Mouse (Mus musculus) G1E (cell line): ENCODE results near the gene Tmem233. TPM values are rescaled to one million over a fixed set of nuclear protein-coding genes. Genes with fewer than 3 reads are reported as not detected.

Experiments
- ATAC-seq: 2 replicates; pipeline ENCODE4 v1.8.0; 2016; ENCODE audit warnings: mild to moderate bottlenecking; ENCODE audit not compliant: insufficient number of reproducible peaks, poor library complexity, low FRiP score, severe bottlenecking; ENCODE audit errors: extremely low read depth
- DNase-seq: peaks from one replicate; pipeline ENCODE4 v3.0.0; 2012; ENCODE audit warnings: low spot score
- H3K27me3 ChIP-seq: 2 replicates; pipeline ENCODE4 v1.6.1; 2012; ENCODE audit warnings: mild to moderate bottlenecking, low read length, inconsistent platforms; ENCODE audit not compliant: insufficient read depth
- H3K36me3 ChIP-seq: replicated peaks from 2 replicates; pipeline ENCODE3; 2012; ENCODE audit warnings: mild to moderate bottlenecking, inconsistent platforms
- H3K4me1 ChIP-seq: 2 replicates; pipeline ENCODE4 v1.6.1; 2012; ENCODE audit warnings: low read depth, low read length, inconsistent platforms, mixed read lengths; ENCODE audit not compliant: insufficient read depth
- H3K4me3 ChIP-seq: 2 replicates; pipeline ENCODE4 v1.5.1; 2012; ENCODE audit warnings: low read depth, mild to moderate bottlenecking, inconsistent platforms, low read length, moderate library complexity, mixed read lengths
- H3K9me3 ChIP-seq: replicated peaks from 2 replicates; pipeline ENCODE4 v1.6.1; 2012; ENCODE audit warnings: inconsistent platforms
- CTCF ChIP-seq: IDR thresholded peaks from 2 replicates; pipeline ENCODE4 v1.5.1; 2012; ENCODE audit warnings: low read depth, low read length, inconsistent platforms, mixed read lengths
- GATA1 ChIP-seq: IDR thresholded peaks from 2 replicates; pipeline ENCODE4 v1.6.1; 2012; ENCODE audit warnings: borderline replicate concordance, low read length, inconsistent platforms, mixed read lengths
- GATA2 ChIP-seq: IDR thresholded peaks from 2 replicates; pipeline ENCODE4 v1.6.1; 2012; ENCODE audit warnings: low read depth, low read length, inconsistent platforms, borderline replicate concordance
- POLR2AphosphoS5 ChIP-seq: IDR thresholded peaks from 2 replicates; pipeline ENCODE4 v1.6.1; 2012; ENCODE audit warnings: low read depth, low read length, inconsistent platforms; ENCODE audit not compliant: insufficient replicate concordance
- TAL1 ChIP-seq: conservative IDR thresholded peaks from 2 replicates; pipeline ENCODE4 v1.6.1; 2012; ENCODE audit warnings: low read depth, low read length, inconsistent platforms, mixed read lengths
- polyA plus RNA-seq: library from polyadenylated mRNA; stranded (reverse); fragments of >175 nt; gene quantifications from 2 replicates; pipeline ENCODE4 v1.2.3, GENCODE M21; 2012
- total RNA-seq, 2 experiments: library from RNA; stranded (forward) in 1 of 2; stranded (reverse) in 1 of 2; fragments of 200-1000 nt in 1 of 2; fragments of >200 nt in 1 of 2; fragmentation: Nextera tagmentation in 1 of 2; gene quantifications; 2 replicates each; pipeline ENCODE4 v1.2.3; 2014 to 2017

Gene Tmem233
- total RNA-seq (2014; fragmentation: Nextera tagmentation) = not detected in 2 replicates
- 0.06 and 0.16 TPM in 2 replicates for total RNA-seq (2017)
- polyA plus RNA-seq = not detected in 2 replicates

DNA sequence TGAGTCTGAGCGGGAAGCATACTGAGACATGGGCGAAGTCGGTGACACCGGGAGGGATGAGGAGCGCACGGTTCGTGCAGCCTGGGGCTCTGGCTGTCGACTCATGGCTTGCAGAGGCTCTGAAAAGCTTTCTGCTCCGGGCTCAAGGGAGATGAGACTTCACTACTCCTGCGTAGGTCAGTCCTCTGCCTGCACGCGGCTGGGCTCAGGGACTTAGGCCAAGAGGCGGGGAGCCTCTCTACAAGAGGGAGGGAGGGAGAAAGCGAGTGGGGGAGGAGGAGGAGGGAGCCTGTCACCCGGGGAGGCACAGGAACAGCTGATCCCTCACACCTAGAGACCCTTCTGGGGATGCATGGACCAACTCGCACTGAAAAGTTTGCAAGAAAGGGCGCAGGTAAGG is at the start of gene Tmem233:
Gene Tmem233, minus strand, starts transcription at position 164 of the 400 bp plus-strand sequence.
- DNase-seq (no peak), ATAC-seq (no peak)
- peaks cover 40% of the 10 kb centered on the region for H3K9me3 ChIP-seq
- H3K4me1 ChIP-seq = no peaks in the 10 kb centered on the region
- no peak within 1 kb of the TSS for H3K4me3 ChIP-seq
- H3K27me3 ChIP-seq = no peaks in the 10 kb centered on the region
- TF ChIP-seq GATA1 (no peak), POLR2AphosphoS5 (no peak), CTCF (no peak), GATA2 (no peak), TAL1 (no peak)
- no peaks in the 10 kb centered on the region for H3K36me3 ChIP-seq

DNA sequence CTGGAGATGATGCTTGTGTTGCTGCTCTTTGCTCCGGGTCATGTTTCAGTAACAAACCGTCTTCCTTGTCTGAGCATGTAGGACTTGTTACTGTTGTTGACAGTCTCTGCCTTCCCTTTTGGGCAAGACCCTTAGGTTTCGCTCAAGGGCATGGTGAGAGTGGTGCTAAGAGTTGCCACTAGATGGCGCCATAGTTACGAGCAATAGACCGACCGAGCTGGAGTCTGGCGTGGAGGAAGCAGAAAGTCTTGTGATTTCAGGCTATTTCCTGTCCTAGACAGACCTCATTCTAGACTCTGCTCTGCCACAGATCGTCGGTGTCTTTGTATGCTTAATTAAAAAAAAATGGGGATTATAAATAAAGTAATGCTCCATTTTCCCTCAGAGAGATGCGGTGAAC is 40.3 kb upstream of the Tmem233 start:
- ATAC-seq (no peak), DNase-seq (no peak)
- H3K4me3 ChIP-seq = no peak overlapping the region
- peaks cover 70% of the 10 kb centered on the region for H3K9me3 ChIP-seq
- no peaks in the 10 kb centered on the region for H3K4me1 ChIP-seq
- no peaks in the 10 kb centered on the region for H3K36me3 ChIP-seq
- H3K27me3 ChIP-seq = no peaks in the 10 kb centered on the region
- TF ChIP-seq GATA2 (no peak), POLR2AphosphoS5 (no peak), CTCF (no peak), TAL1 (no peak), GATA1 (no peak)

DNA sequence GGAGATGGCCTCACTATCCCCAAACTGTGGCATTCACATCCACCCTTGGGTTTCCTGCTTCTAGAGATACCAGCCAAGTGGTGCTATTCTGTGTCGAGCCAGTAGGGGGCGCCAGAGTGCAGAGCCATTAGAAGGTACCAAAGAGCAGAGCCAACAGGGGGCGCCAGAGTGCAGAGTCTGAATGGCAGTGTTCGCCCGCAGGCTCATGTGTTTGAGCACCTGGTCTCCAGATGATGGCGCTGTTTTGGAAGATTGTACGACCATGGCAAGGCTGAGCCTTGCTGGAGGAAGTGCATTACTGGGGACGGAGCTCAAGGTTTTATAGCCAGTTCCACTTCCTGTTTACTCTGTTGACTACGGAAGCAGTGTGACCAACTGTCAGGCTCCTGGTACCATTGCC is 33.5 kb upstream of the Tmem233 start:
- peak; percentile 41 for TF ChIP-seq CTCF
- no peak for TF ChIP-seq TAL1
- DNase-seq = no peak
- Histone ChIP-seq H3K9me3 (peaks cover 68% of the 10 kb centered on the region), H3K36me3 (no peaks in the 10 kb centered on the region), H3K27me3 (no peaks in the 10 kb centered on the region), H3K4me3 (no peak overlapping the region), H3K4me1 (no peaks in the 10 kb centered on the region)
- no peak for ATAC-seq

DNA sequence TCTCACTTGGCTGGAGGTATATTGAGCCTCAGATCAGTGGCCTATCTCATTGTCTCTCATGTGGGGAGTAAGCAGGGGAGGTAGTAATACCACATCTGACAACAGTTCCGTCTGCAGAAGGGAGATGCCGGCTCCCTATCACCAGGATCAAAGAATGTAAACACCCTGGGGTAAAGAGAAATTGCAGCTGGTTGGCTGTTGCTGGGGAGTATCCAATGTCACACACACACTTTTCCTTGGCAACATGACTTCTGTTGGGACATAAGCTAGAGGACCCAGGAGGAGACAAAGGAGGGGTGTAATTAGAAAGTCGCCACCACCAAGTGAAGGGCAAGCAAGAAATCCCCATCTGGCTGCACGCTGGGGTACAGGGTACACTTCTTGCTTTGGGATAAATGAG is 33.1 kb upstream of the Tmem233 start:
- H3K4me1 ChIP-seq = no peaks in the 10 kb centered on the region
- H3K9me3 ChIP-seq = peaks cover 66% of the 10 kb centered on the region
- no peaks in the 10 kb centered on the region for H3K27me3 ChIP-seq
- no peaks in the 10 kb centered on the region for H3K36me3 ChIP-seq
- no peak for ATAC-seq
- no peak for DNase-seq
- no peak overlapping the region for H3K4me3 ChIP-seq
- TF ChIP-seq POLR2AphosphoS5 = no peak
- TF ChIP-seq GATA1 = no peak
- no peak for TF ChIP-seq TAL1
- no peak for TF ChIP-seq CTCF
- no peak for TF ChIP-seq GATA2

DNA sequence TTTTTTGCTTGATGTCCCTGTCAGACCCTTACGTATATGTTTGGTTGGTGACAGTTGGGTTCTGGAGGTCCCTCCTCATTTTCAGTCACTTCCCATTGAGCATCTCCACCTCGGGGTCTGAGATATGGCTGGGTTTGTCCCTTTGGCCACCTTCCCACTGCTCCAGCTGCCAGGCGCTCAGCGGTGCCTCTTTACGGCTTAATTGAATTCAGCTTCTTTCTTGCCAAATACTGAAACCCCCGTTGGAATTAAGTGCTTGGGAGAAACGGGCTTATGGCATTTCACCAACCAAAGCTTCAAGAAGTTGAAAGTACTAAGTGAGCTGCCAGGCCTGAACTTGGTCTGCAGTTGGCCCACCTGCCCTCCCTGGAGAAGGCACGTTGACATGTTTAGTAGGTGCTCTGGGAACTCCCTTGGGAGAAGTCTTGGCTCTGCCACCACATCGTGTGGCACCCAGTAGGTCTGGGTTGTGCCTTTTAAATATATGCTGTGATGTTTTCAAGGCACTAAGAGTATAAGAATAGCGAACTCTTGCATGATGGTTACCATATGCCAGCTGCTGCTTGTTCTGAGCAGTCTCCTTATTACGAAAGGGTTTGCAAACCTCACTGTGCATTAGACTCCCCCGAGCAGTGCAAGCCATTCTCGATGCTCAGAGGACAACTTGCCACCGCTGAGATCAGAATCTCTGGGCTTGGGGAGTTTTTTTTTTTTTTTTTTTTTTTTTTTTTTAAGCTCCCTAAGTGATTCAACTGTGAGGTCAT is 32.2 kb upstream of the Tmem233 start:
- Histone ChIP-seq H3K36me3 (no peaks in the 10 kb centered on the region), H3K27me3 (no peaks in the 10 kb centered on the region), H3K4me3 (no peak overlapping the region), H3K9me3 (peaks cover 66% of the 10 kb centered on the region), H3K4me1 (no peaks in the 10 kb centered on the region)
- no peak for TF ChIP-seq GATA2
- TF ChIP-seq TAL1 = no peak
- no peak for TF ChIP-seq GATA1
- no peak for TF ChIP-seq CTCF
- TF ChIP-seq POLR2AphosphoS5 = no peak
- DNase-seq = no peak
- ATAC-seq = no peak

DNA sequence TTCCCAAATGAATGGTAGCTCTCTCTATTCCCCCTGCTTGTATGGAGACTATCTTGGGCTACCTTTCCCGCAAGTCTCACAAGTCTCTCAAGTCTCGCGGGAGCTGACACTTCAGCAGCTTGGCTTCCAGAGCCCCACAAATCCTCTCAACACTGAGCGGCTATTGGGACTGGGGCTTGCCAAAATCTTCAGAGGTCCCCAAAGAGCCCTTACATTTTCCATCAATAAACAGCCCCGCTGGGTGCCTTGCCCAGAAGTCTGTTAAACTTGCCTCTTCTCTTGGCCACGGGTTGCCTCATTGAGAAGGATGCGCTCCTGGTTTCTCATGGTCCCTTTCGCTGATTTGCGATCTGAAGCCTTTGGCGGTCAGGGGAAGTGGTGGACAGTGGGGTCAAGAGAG is 25.6 kb upstream of the Tmem233 start:
- DNase-seq = no peak
- Histone ChIP-seq H3K4me3 (no peak overlapping the region), H3K4me1 (no peaks in the 10 kb centered on the region), H3K9me3 (peaks cover 57% of the 10 kb centered on the region), H3K36me3 (no peaks in the 10 kb centered on the region), H3K27me3 (no peaks in the 10 kb centered on the region)
- TF ChIP-seq POLR2AphosphoS5 (no peak), GATA1 (no peak), GATA2 (no peak), CTCF (no peak), TAL1 (no peak)
- no peak for ATAC-seq

DNA sequence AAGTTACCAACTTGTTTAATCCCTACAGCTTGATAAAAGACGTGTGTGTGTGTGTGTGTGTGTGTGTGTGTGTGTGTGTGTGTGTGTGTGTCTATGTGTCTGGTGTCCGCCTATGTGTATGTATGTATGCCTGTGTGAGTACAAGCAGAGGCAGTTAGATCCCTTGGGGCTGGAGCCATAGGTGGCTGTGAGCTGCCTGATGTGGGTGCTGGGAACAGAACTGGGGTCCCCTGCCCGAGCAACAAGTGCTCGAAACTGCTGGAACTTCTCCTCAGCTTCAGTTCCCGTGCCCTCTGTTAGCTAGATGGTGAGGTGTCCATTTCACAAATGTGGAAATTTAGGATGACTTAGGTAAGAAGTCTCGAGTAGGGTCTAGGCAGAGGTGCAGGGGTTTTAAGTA is 1.2 kb upstream of the Tmem233 start:
- Histone ChIP-seq H3K36me3 (no peaks in the 10 kb centered on the region), H3K27me3 (no peaks in the 10 kb centered on the region), H3K4me3 (no peak overlapping the region), H3K4me1 (no peaks in the 10 kb centered on the region), H3K9me3 (peaks cover 36% of the 10 kb centered on the region)
- ATAC-seq = no peak
- TF ChIP-seq TAL1 (no peak), POLR2AphosphoS5 (no peak), GATA1 (no peak)
- DNase-seq = no peak
